Mouse (Mus musculus) intestine, embryonic 16.5 days (tissue): ENCODE measurements at regions not wholly inside any gene's neighbourhood (a gene's known extent, or its start where the extent isn't known, plus 50 kb on each side); places are given as distances from the start of the nearest gene placed in this dataset.
"Not testable (repeated sequence)": the region's sequence is repeated elsewhere in the genome, so short reads cannot be mapped to it uniquely, and the experiment has no call there.

ENCODE experiments used
- ATAC-seq: fragments of 200-750 bp; cut with Nextera tagmentation; 2 replicates; pipeline ENCODE4 v1.8.0; 2017; ENCODE audit warnings: moderate TSS enrichment, moderate library complexity
- H3K27ac ChIP-seq: fragments of 300-500 bp; sonication (generic); 2 replicates; pipeline ENCODE4 v1.5.1; 2014; ENCODE audit warnings: mild to moderate bottlenecking, low read length
- H3K27me3 ChIP-seq: fragments of 300-500 bp; sonication (generic); replicated peaks from 2 replicates; pipeline ENCODE4 v1.6.1; 2014; ENCODE audit warnings: low read length, control low read depth, mixed read lengths; ENCODE audit not compliant: control insufficient read depth, insufficient read depth
- H3K36me3 ChIP-seq: fragments of 300-500 bp; sonication (generic); 2 replicates; pipeline ENCODE4 v1.6.1; 2014; ENCODE audit warnings: low read length, control low read depth; ENCODE audit not compliant: control insufficient read depth, insufficient read depth
- H3K4me1 ChIP-seq: fragments of 300-500 bp; sonication (generic); 2 replicates; pipeline ENCODE4 v1.6.1; 2014; ENCODE audit warnings: low read length, control low read depth, mixed read lengths; ENCODE audit not compliant: control insufficient read depth, insufficient read depth
- H3K4me2 ChIP-seq: fragments of 300-500 bp; sonication (generic); 2 replicates; pipeline ENCODE4 v1.6.1; 2014; ENCODE audit warnings: low read depth, low read length, control low read depth
- H3K4me3 ChIP-seq: fragments of 300-500 bp; sonication (generic); 2 replicates; pipeline ENCODE4 v1.5.1; 2014; ENCODE audit warnings: mild to moderate bottlenecking, low read length
- H3K9ac ChIP-seq: fragments of 300-500 bp; sonication (generic); 2 replicates; pipeline ENCODE4 v1.6.1; 2014; ENCODE audit warnings: low read depth, low read length
- H3K9me3 ChIP-seq: fragments of 300-500 bp; sonication (generic); 2 replicates; pipeline ENCODE4 v1.6.1; 2016; ENCODE audit warnings: low read length, control low read depth; ENCODE audit not compliant: control insufficient read depth
- WGBS: fragments of 180-500 bp; shearing (Covaris S2); extraction: QIAGEN DNeasy Blood & Tissue Kit; methylation state at CpG from one replicate; pipeline ENCODE4 v1.1.7; 2014; 5-methylcytosine and 5-hydroxymethylcytosine counted together

- H3K27me3 ChIP-seq, result no peaks in the 10 kb centered on the region
- no peak for ATAC-seq
Observed at GRCm38 (mm10) chr10:118947016-118947674, 77.1 kb upstream of the Dyrk2 start.

GRCm38 (mm10) chr10:118927316-118927715, 57.3 kb upstream of the Dyrk2 start:
- Histone ChIP-seq H3K9me3 (no peaks in the 10 kb centered on the region), H3K4me2 (no peak overlapping the region), H3K4me1 (peaks cover 7% of the 10 kb centered on the region), H3K27me3 (no peaks in the 10 kb centered on the region), H3K4me3 (no peak overlapping the region), H3K27ac (no peak overlapping the region), H3K9ac (no peak overlapping the region), H3K36me3 (no peaks in the 10 kb centered on the region)
- no peak for ATAC-seq
- whole genome bisulfite sequencing, result 66% methylated on average over 12 of the region's 12 CpGs

More at GRCm38 (mm10) chr10:118947016-118947674, 77.1 kb upstream of the Dyrk2 start:
- 63% methylated on average over 9 of the region's 9 CpGs for WGBS
- Histone ChIP-seq H3K36me3 (no peaks in the 10 kb centered on the region), H3K4me1 (0 out of 2 replicates have a peak, but pooled peaks cover 3% of the 10 kb centered on the region), H3K4me3 (no peak overlapping the region), H3K27ac (no peak overlapping the region), H3K4me2 (no peak overlapping the region), H3K9ac (no peak overlapping the region), H3K9me3 (no peaks in the 10 kb centered on the region)

- Histone ChIP-seq H3K4me1 (peaks cover 7% of the 10 kb centered on the region), H3K9me3 (no peaks in the 10 kb centered on the region), H3K27me3 (no peaks in the 10 kb centered on the region), H3K4me2 (no peak overlapping the region), H3K4me3 (no peak overlapping the region), H3K9ac (no peak overlapping the region), H3K36me3 (no peaks in the 10 kb centered on the region), H3K27ac (no peak overlapping the region)
- WGBS, result 56% methylated on average over 15 of the region's 15 CpGs
- 0 out of 2 replicates have a peak, but pooled peaks have one; percentile 40 for ATAC-seq
Observed at GRCm38 (mm10) chr10:118923473-118924185, 53.6 kb upstream of the Dyrk2 start.

- not testable (repeated sequence) for H3K36me3 ChIP-seq, H3K4me1 ChIP-seq, H3K4me3 ChIP-seq, ATAC-seq, H3K27me3 ChIP-seq, H3K9me3 ChIP-seq, H3K9ac ChIP-seq, H3K27ac ChIP-seq, H3K4me2 ChIP-seq
Observed at GRCm38 (mm10) chr10:118922120-118922519, 52.1 kb upstream of the Dyrk2 start.
